Mouse (Mus musculus) layer of hippocampus, adult 18-20 months (tissue): ENCODE measurements around the gene Dzip1. TPM values are rescaled to one million over a fixed set of nuclear protein-coding genes. Genes with fewer than 3 reads are reported as not detected.
A peak's percentile ranks its signal among the peaks of the same experiment; 100 is the strongest.

Source experiments
- DNase-seq, 2 experiments: peaks; one replicate each; pipeline ENCODE4 v3.0.0; 2022; ENCODE audit warnings: low spot score in 2 of 2
- total RNA-seq, 2 experiments: library from RNA; stranded (reverse); gene quantifications; 2 replicates each; pipeline ENCODE4 v1.2.3; 2021

Gene Dzip1
- total RNA-seq, 2 experiments from 2014 or later = 119 to 125 TPM

GRCm38 (mm10) chr14:118922667-118923184, 2.5 kb downstream of the Dzip1 start:
- no peak for DNase-seq

- DNase-seq = no peak
These were observed 3.0 kb downstream of the Dzip1 start for GRCm38 (mm10) chr14:118922251-118922650.

GRCm38 (mm10) chr14:118920654-118921053, 4.6 kb downstream of the Dzip1 start:
- DNase-seq = no peak

DNA sequence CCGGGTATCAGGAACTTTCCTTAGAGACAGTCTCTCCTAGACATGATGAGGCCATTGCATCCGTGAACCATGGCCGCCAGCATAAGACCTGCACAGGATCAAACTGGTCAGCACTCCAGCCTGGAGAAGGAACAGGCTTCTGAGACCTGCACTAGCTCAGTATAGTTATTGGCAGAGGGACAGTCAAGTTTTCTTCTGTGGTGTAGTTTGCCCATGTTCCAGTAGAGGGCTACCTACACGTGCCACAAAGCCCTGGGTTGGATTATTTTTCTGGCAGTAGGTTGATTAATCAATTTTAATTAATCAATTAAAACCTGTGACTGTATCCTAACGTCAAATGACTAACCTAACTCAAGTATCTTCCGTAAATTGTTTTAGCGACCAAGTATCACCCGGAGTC, 6.2 kb downstream of the Dzip1 start:
- DNase-seq = peak in 1 of 2 experiments; percentile 51

GRCm38 (mm10) chr14:118913651-118914050, 11.6 kb downstream of the Dzip1 start:
- no peak for DNase-seq

- peak in 1 of 2 experiments; percentile 65 for DNase-seq
These were observed 13.7 kb downstream of the Dzip1 start for GRCm38 (mm10) chr14:118911521-118911920.

DNA sequence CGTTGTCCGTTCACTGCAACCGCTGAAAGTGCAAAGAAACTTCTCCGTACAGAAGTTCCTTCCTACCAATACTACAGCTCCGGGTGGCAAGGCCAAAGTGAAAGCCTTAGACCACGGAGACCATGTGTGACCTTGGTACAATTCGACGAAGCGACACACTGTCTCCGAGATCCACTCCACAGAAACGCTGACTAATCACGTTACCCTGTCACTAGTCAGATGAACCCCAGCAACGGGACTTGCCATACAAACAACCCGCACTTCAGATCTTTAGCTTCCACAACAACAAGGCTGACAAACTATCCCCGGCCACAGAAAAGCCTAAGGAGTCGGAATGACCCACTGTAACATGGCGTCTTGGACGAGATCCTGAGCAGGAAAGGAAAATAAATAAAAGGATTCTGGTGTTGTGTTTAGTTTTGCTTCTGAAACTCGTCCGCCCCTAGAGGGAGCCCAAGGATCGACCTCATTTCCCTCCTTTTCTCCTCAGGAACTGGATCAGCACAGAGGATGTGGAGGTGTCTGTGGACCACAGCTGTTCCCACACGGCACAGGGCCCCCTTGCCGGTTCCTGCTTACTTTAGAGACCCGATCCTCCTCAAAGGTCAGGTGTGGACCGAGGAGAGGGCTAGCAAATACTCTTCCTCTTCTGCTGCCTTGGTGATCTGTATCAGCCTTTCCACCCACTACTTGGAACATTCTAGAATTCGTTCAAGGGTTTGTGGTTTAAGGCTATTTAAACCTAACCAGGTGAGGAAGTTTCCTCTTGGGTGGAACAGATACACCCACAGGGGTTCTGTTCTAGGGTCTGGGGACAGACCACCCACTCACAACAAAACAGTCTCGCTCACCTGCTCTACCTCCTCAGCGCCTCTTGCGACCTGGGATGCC, 14.7 kb downstream of the Dzip1 start:
- peak; percentile 55 to 83 for DNase-seq

DNA sequence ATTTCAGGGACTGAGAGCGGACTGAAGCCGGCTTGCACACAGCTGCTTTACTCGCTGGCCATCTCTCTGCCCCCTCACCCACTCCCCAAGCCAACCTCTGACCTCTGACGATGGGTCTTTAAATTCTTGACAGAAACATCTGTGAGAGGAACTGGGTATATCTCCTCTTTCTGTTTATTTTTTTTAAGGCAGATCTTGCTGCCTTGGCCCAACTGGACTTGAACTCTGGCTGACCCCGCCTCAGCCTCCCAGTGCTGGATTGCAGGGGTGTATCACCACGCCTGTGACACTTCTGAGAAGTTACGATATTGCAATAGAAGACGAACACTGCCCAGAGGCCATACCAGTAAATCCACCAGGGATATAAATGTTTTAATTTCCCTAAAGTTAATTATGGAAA, 15.4 kb downstream of the Dzip1 start:
- DNase-seq = no peak

DNA sequence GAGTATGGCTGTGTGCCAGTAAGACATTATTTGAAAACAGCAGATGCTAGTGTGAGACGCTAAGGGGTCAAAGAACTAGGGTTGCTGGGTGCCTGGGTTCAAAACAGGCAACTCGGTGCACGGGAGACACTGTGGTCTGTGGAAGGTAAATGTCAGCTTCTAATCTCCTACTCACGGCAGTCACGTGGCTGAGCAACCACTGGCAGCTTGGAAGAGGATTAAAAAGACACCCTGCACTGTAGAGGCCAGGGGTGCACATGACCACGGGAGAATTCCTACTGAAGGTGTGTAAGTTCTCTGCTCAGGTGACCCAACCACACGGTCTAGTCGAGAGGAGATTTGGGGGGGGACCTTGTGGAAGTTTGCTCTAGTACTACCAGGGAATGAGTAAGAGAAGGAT, 17.7 kb downstream of the Dzip1 start:
- no peak for DNase-seq

GRCm38 (mm10) chr14:118903867-118904562, 21.2 kb downstream of the Dzip1 start:
- DNase-seq = no peak

GRCm38 (mm10) chr14:118903397-118903796, 21.9 kb downstream of the Dzip1 start:
- peak in 1 of 2 experiments; percentile 42 for DNase-seq

GRCm38 (mm10) chr14:118900911-118901310, 24.3 kb downstream of the Dzip1 start:
- DNase-seq = no peak

DNA sequence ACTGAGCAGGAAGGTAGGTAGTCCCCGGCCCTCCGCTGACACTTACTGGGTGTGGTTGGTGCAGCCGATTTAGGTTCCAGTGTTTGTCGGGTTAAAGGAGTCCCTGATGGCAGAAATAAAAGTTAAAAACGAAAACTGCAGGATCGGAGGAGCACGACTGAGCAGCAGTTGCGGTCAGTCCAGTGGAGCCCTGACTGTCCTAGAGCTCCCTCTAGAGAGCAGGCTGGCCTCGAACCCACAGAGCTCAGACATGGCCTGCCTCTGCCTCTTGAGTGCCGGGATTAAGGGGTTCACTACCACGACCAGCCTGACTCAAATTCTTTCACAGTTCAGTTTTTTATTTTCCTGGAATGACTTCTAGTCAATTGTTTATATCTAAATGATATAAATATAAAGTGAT, 25.3 kb downstream of the Dzip1 start:
- no peak for DNase-seq

GRCm38 (mm10) chr14:118895655-118896054, 29.6 kb downstream of the Dzip1 start:
- DNase-seq = no peak

- DNase-seq = no peak
These were observed 30.0 kb downstream of the Dzip1 start for GRCm38 (mm10) chr14:118895228-118895627.

DNA sequence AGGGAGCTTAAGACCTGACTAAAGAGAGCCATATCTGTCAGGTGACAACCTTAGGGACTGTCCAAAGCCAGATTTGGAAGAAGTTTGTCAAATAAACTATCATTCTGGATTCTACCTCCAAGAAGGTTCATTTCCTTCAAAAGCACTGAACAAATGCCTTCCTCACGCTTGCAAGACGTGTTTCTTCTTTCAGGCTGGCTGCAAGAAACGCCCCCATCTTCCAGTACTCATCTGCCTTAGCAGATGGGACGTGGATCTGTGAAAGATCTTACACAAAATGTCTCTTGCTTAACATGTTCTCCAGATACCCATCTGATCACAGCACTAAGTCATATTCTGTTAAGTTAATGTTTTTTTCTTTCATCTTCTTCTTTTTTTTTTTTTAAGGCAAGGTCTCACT, 35.2 kb downstream of the Dzip1 start:
- peak; percentile 58 to 80 for DNase-seq

DNA sequence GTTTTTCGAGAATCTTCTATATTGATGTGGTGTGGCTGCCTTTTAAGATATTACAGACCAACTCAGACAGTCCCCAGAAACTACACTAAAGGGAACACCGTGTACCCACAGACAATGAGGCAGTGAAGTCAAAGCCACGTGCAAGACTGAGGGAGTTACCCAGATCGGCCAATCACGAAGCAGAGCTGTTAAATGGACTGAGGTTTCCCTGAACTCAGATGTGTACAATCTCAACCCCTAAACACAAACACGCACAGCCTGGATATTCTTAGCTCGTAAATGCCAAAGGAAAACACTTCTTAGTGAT, 41.1 kb downstream of the Dzip1 start:
- no peak for DNase-seq

- peak in 1 of 2 experiments; percentile 46 for DNase-seq
These were observed 41.7 kb downstream of the Dzip1 start for GRCm38 (mm10) chr14:118883344-118884249.

- no peak for DNase-seq
These were observed 44.6 kb downstream of the Dzip1 start for GRCm38 (mm10) chr14:118880696-118881095.

DNA sequence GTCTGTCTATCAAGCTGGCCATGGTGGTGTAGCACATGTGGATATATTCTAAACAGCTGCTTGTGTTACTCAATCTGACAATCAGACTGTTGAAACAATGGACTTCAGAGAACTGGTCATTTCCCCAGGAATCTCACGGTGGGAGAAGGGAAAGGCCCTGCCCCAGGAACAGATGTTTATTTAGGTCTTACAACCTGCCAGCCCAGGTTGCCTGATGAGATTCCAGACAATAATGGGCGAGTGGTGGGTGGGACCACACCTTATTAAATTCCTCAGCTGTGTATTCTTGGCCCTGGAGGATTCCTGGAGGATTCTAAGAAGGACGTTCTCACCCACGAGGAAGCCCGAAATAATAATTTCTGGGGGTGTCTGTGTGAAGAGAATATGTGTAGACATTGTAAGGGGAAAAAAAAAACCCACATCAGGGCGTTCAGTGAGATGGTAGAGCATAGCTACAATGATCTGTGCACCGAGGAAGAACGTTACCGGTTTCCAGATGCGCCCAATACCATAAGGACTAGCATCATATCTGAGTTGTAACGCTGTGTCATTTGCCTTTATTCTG, 46.8 kb downstream of the Dzip1 start:
- no peak for DNase-seq
